Mouse (Mus musculus) limb, embryonic 13.5 days (tissue): ENCODE measurements around the gene Hyal5. TPM values are rescaled to one million over a fixed set of nuclear protein-coding genes. Genes with fewer than 3 reads are reported as not detected.

ENCODE experiments used
- polyA plus RNA-seq: library from polyadenylated mRNA; unstranded; fragments of >200 nt; fragmentation: Nextera tagmentation; extraction: Ambion mirVana; gene quantifications from 2 replicates; pipeline ENCODE4 v1.2.1, GENCODE M21; 2015

The Hyal5 gene
- polyA plus RNA-seq, 1 experiment from 2014 or later: not detected

Other genes starting within 250 kb of the Hyal5 start
- 71.1 and 78.2 TPM in 2 replicates for gene Wasl, start 193.0 kb upstream of the Hyal5 start, polyA plus RNA-seq
- gene Hyal6, start 124.8 kb upstream of the Hyal5 start, polyA plus RNA-seq: not detected in 2 replicates
- gene Hyal4, start 109.7 kb upstream of the Hyal5 start, polyA plus RNA-seq: not detected in 2 replicates
- not detected in 2 replicates for gene Spam1, start 66.8 kb upstream of the Hyal5 start, polyA plus RNA-seq
- gene Tmem229a, start 98.3 kb downstream of the Hyal5 start, polyA plus RNA-seq: 0.41 and 0.43 TPM in 2 replicates